Mouse (Mus musculus): ENCODE measurements around the gene Sgk1. TPM values are rescaled to one million over a fixed set of nuclear protein-coding genes. Genes with fewer than 3 reads are reported as not detected.

The Sgk1 gene
- polyA plus RNA-seq, 1 experiment from 2014 or later, result 71.0 TPM

DNA sequence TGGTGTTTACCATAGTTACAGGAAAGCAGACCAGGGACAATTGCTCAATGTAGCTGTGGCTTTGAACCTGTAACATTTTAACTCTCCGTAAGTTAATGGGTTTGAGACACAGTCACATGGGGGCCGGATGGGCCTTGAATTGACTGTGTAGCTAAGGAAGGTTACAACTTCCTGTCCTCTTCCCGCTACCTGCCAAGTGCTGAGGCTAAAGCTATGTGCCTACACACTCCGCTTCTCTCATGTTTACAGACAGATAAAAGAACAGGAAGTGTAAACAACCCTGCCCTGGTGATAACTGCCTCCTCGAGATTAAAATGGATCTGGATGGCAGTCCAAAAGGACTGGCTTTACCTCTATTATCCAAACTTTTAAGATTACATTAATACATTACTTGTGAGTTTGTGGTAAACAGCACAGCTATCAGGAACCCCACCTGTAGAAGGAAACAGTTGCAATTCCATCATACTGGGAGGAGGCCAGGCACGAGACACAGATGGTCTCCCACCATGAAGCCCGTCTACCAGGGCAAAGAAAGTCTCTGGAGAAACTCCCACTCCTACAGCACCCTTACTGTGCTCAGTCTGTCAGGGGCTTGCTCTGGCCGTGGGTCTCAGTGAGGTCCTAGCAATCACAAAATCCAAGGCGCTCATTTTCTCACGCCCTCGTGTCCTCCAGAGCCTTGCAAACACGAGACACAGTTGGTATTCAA, 54.7 kb downstream of the Sgk1 start:
- Histone ChIP-seq H3K9ac (ENCODE audit: low read length) (peak overlapping the region; percentile 20; the same call in 1 of the 2 replicates), H3K9me3 (ENCODE audit: control insufficient read depth, low read length) (no peaks in the 10 kb centered on the region), H3K27ac (ENCODE audit: low read length) (0 out of 2 replicates have a peak overlapping the region, but pooled peaks have one; percentile 13), H3K4me2 (ENCODE audit: low read depth, low read length) (peak overlapping the region; percentile 32), H3K36me3 (ENCODE audit: control insufficient read depth, insufficient read depth, low read length) (no peaks in the 10 kb centered on the region), H3K4me1 (replicated peaks; ENCODE audit: control insufficient read depth, insufficient read depth, low read length) (peaks cover 13% of the 10 kb centered on the region), H3K4me3 (ENCODE audit: low read length) (no peak overlapping the region), H3K27me3 (ENCODE audit: control insufficient read depth, insufficient read depth, low read depth, low read length) (no peaks in the 10 kb centered on the region)
- peak; percentile 54 for ATAC-seq (ENCODE audit: low read depth)
- WGBS, result 27% methylated on average over 12 of the region's 12 CpGs

DNA sequence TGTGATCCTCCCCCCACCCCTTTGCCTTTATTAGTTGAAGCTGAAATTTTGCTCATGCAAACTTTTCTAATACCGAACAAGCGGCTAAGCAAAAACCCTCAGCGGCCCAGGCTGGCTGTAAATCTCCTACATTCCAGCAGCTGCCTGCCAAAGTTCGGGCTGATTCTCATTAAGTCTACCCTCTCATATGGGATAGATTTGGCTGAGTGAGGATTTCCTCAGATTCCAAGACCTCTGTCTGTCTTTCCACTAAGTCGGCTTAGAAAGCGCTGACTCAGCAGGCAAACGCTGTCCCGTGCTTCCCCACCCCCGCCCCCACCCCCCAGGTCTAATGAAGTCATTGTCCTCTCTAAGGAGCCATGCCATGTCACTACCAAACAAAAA, 55.2 kb downstream of the Sgk1 start:
- Histone ChIP-seq H3K4me1 (replicated peaks; ENCODE audit: control insufficient read depth, insufficient read depth, low read length) (peaks cover 13% of the 10 kb centered on the region), H3K36me3 (ENCODE audit: control insufficient read depth, insufficient read depth, low read length) (no peaks in the 10 kb centered on the region), H3K4me3 (ENCODE audit: low read length) (no peak overlapping the region), H3K9ac (ENCODE audit: low read length) (peak overlapping the region; percentile 20; the same call in 1 of the 2 replicates), H3K4me2 (ENCODE audit: low read depth, low read length) (peak overlapping the region; percentile 32), H3K27ac (ENCODE audit: low read length) (0 out of 2 replicates have a peak overlapping the region, but pooled peaks have one; percentile 13), H3K27me3 (ENCODE audit: control insufficient read depth, insufficient read depth, low read depth, low read length) (no peaks in the 10 kb centered on the region), H3K9me3 (ENCODE audit: control insufficient read depth, low read length) (no peaks in the 10 kb centered on the region)
- 12% methylated on average over 9 of the region's 9 CpGs for WGBS
- peak; percentile 57 for ATAC-seq (ENCODE audit: low read depth)

DNA sequence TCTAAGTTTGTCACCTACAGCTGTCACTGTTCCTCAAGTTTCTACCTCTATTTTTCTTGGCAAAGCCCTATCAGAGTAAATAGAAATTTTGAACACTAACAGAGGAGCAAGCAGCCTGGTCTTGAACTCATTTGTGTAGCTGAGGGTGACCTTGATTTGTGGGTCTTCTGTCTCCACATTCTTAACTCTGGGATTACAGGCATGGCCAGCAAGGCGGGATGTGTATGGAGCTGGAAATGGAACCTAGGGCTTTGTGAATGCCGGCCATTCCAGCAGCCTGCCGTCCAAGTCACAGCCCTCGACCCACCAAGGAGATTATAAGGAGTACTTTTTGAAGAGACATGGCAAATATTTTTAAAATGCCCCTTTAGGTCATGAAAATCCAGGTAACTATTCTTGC, 56.2 kb downstream of the Sgk1 start:
- Histone ChIP-seq H3K27me3 (ENCODE audit: control insufficient read depth, insufficient read depth, low read depth, low read length) (no peaks in the 10 kb centered on the region), H3K36me3 (ENCODE audit: control insufficient read depth, insufficient read depth, low read length) (no peaks in the 10 kb centered on the region), H3K4me3 (ENCODE audit: low read length) (no peak overlapping the region), H3K9ac (ENCODE audit: low read length) (no peak overlapping the region), H3K4me1 (replicated peaks; ENCODE audit: control insufficient read depth, insufficient read depth, low read length) (peaks cover 13% of the 10 kb centered on the region), H3K27ac (ENCODE audit: low read length) (no peak overlapping the region), H3K9me3 (ENCODE audit: control insufficient read depth, low read length) (no peaks in the 10 kb centered on the region), H3K4me2 (ENCODE audit: low read depth, low read length) (no peak overlapping the region)
- 64% methylated on average over 4 of the region's 4 CpGs for WGBS
- no peak for ATAC-seq (ENCODE audit: low read depth)

DNA sequence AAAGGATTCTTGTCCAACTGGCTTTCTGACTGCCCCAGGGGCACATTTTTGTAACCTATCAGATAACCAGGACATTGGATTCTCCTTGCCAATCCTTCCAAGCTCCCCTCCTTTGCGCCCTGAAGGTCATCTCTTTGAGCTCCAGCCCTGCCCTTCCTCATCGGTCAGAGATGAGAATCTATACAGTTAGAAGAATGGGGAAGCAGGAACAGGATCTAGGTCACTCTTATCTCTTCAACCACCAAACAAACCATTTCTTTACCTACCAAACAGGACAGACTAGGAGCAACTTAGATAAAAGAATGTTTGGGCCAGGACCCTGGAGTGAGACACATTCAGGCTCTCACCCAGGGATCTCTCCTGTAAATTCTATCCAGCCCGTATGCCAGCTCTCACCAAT, 59.3 kb downstream of the Sgk1 start:
- no peaks in the 10 kb centered on the region for H3K36me3 ChIP-seq (ENCODE audit: control insufficient read depth, insufficient read depth, low read length)
- 53% methylated on average over 3 of the region's 3 CpGs for WGBS
- peaks cover 13% of the 10 kb centered on the region for H3K4me1 ChIP-seq (replicated peaks; ENCODE audit: control insufficient read depth, insufficient read depth, low read length)
- H3K27ac ChIP-seq (ENCODE audit: low read length), result no peak overlapping the region
- H3K9me3 ChIP-seq (ENCODE audit: control insufficient read depth, low read length), result no peaks in the 10 kb centered on the region
- no peak overlapping the region for H3K4me2 ChIP-seq (ENCODE audit: low read depth, low read length)
- no peaks in the 10 kb centered on the region for H3K27me3 ChIP-seq (ENCODE audit: control insufficient read depth, insufficient read depth, low read depth, low read length)
- ATAC-seq (ENCODE audit: low read depth), result no peak
- H3K4me3 ChIP-seq (ENCODE audit: low read length), result no peak overlapping the region
- no peak overlapping the region for H3K9ac ChIP-seq (ENCODE audit: low read length)

DNA sequence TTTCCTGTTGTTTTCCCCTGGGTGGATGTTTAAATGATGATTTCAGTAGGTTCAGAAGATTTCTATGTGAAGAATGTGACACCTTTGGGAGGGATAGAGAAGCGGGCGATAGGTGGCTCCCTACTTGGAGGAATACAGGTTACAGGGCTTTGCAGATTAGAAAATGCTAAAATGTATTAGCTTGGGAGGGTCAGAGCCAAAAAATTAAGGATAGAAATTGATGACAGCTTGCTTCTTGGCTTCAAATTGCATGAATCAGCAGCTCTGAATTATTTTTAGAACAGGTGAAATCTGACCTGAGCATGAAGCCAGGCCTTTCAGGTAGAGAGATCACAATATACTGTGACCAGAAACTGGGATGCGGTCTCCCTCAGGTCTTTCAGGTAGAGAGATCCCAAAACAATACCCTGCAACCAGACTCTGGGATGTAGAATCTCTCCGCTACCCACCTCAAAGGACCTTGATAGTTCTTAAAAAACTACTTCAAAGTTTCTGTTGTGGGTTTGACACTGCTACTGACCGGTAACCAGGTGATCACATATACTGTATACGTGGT, 61.2 kb downstream of the Sgk1 start:
- H3K27ac ChIP-seq (ENCODE audit: low read length), result no peak overlapping the region
- H3K9me3 ChIP-seq (ENCODE audit: control insufficient read depth, low read length), result no peaks in the 10 kb centered on the region
- H3K9ac ChIP-seq (ENCODE audit: low read length), result no peak overlapping the region
- H3K4me2 ChIP-seq (ENCODE audit: low read depth, low read length), result no peak overlapping the region
- H3K4me1 ChIP-seq (replicated peaks; ENCODE audit: control insufficient read depth, insufficient read depth, low read length), result 0 out of 2 replicates have a peak, but pooled peaks cover 2% of the 10 kb centered on the region
- 81% methylated on average over 6 of the region's 6 CpGs for WGBS
- ATAC-seq (ENCODE audit: low read depth), result no peak
- H3K36me3 ChIP-seq (ENCODE audit: control insufficient read depth, insufficient read depth, low read length), result no peaks in the 10 kb centered on the region
- no peaks in the 10 kb centered on the region for H3K27me3 ChIP-seq (ENCODE audit: control insufficient read depth, insufficient read depth, low read depth, low read length)
- no peak overlapping the region for H3K4me3 ChIP-seq (ENCODE audit: low read length)

DNA sequence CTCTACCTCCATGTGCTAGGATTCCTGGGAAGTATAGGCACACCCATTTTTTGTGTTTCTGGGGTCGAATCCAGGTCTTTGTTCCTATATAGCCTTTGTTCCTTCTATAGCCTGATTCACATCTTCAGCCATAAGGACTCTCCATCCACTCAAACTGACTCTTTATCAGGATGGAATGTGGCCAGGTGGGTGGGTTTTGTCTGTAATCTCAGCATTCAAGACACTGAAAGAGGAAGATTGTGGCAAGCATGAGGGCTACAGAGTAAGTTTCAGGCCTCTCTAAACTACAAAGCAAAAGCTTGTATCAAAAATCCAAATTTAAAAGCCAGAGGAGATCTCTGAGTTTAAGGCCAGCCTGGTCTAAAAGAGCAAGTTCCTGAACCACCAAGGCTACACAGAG, 63.2 kb downstream of the Sgk1 start:
- H3K9ac ChIP-seq (ENCODE audit: low read length), result no peak overlapping the region
- ATAC-seq (ENCODE audit: low read depth), result no peak
- no peaks in the 10 kb centered on the region for H3K27me3 ChIP-seq (ENCODE audit: control insufficient read depth, insufficient read depth, low read depth, low read length)
- no peak overlapping the region for H3K27ac ChIP-seq (ENCODE audit: low read length)
- WGBS, result 67% methylated on average over 1 of the region's 1 CpGs
- no peak overlapping the region for H3K4me3 ChIP-seq (ENCODE audit: low read length)
- no peaks in the 10 kb centered on the region for H3K9me3 ChIP-seq (ENCODE audit: control insufficient read depth, low read length)
- no peaks in the 10 kb centered on the region for H3K36me3 ChIP-seq (ENCODE audit: control insufficient read depth, insufficient read depth, low read length)
- 0 out of 2 replicates have a peak, but pooled peaks cover 2% of the 10 kb centered on the region for H3K4me1 ChIP-seq (replicated peaks; ENCODE audit: control insufficient read depth, insufficient read depth, low read length)
- H3K4me2 ChIP-seq (ENCODE audit: low read depth, low read length), result no peak overlapping the region

DNA sequence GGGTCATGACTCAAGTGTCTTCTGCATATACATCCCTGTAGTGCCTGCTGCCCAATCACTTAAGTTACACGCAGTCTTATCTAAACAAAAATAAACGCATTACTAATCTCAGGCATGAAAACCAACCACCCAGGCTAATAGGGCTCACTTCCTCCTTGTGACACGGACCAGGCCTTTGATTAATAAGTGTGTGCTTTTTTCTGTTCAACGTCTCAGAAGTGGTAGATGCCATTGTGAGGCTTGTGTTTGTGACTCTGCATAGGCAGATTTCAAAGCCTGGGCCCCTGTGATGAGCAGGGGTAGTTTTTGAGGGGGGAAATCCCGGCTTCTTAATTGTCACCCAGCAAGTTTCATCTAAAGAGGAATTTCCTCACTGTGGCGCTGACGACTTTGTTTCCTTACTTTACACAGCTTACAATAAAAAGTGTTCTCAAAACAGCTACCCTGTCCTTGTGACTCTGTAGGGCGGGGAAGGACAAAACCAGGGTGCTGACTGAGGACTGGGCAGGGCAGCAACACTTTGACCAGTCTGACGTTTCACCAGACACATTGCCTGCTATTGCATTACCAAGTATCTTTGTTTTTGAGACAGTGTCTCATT, 64.9 kb downstream of the Sgk1 start:
- Histone ChIP-seq H3K27ac (ENCODE audit: low read length) (no peak overlapping the region), H3K36me3 (ENCODE audit: control insufficient read depth, insufficient read depth, low read length) (no peaks in the 10 kb centered on the region), H3K4me3 (ENCODE audit: low read length) (no peak overlapping the region), H3K9ac (ENCODE audit: low read length) (no peak overlapping the region), H3K4me2 (ENCODE audit: low read depth, low read length) (no peak overlapping the region), H3K9me3 (ENCODE audit: control insufficient read depth, low read length) (no peaks in the 10 kb centered on the region), H3K4me1 (replicated peaks; ENCODE audit: control insufficient read depth, insufficient read depth, low read length) (0 out of 2 replicates have a peak, but pooled peaks cover 2% of the 10 kb centered on the region), H3K27me3 (ENCODE audit: control insufficient read depth, insufficient read depth, low read depth, low read length) (no peaks in the 10 kb centered on the region)
- 43% methylated on average over 9 of the region's 9 CpGs for whole genome bisulfite sequencing
- 0 out of 2 replicates have a peak, but pooled peaks have one; percentile 31 for ATAC-seq (ENCODE audit: low read depth)

DNA sequence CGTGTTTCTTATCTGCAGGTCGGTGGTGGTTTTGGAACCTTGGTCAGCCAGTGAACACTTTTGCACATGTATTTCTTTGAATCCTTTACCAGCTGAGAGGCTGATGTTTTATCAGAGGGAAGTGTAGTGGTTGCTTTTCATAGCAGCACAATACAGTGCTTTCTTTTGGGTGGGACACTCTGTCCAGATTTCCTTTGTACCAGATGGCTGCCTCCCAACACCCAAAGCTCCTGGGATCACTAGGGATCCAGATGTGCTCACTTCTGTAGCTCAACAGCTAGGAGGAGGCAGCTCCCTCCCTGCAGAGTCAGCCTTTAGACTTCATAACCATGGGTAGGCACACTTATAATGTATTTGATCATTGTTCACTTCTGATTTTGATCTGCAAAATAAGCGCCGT, 70.5 kb downstream of the Sgk1 start:
- H3K4me3 ChIP-seq (ENCODE audit: low read length), result no peak overlapping the region
- H3K4me2 ChIP-seq (ENCODE audit: low read depth, low read length), result no peak overlapping the region
- no peaks in the 10 kb centered on the region for H3K36me3 ChIP-seq (ENCODE audit: control insufficient read depth, insufficient read depth, low read length)
- no peaks in the 10 kb centered on the region for H3K4me1 ChIP-seq (replicated peaks; ENCODE audit: control insufficient read depth, insufficient read depth, low read length)
- H3K27me3 ChIP-seq (ENCODE audit: control insufficient read depth, insufficient read depth, low read depth, low read length), result no peaks in the 10 kb centered on the region
- no peak for ATAC-seq (ENCODE audit: low read depth)
- 78% methylated on average over 4 of the region's 4 CpGs for WGBS
- no peak overlapping the region for H3K9ac ChIP-seq (ENCODE audit: low read length)
- H3K9me3 ChIP-seq (ENCODE audit: control insufficient read depth, low read length), result no peaks in the 10 kb centered on the region
- no peak overlapping the region for H3K27ac ChIP-seq (ENCODE audit: low read length)

DNA sequence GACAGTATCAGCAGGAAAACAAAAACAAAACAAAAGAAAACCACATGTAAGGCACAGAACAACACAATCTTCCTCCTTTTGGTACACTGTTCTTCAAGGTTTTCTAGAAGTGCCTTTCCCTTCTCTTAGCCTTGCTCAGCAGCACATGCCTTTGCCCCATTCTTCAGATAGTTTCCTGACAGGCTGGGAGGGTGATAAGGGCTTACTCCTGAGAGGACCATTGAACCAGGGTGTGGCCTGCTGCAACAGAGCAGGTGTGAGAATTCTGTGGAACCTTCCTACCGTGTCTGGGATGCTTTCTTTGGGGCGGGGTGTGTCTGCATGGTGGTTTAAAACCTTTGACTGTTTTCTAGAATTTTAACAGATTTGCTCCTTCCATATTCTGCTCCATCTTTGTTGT, 79.1 kb downstream of the Sgk1 start:
- H3K27ac ChIP-seq (ENCODE audit: low read length), result no peak overlapping the region
- H3K27me3 ChIP-seq (ENCODE audit: control insufficient read depth, insufficient read depth, low read depth, low read length), result no peaks in the 10 kb centered on the region
- H3K4me3 ChIP-seq (ENCODE audit: low read length), result no peak overlapping the region
- no peak overlapping the region for H3K9ac ChIP-seq (ENCODE audit: low read length)
- ATAC-seq (ENCODE audit: low read depth), result peak; percentile 54; the same call in 1 of the 2 replicates
- no peaks in the 10 kb centered on the region for H3K4me1 ChIP-seq (replicated peaks; ENCODE audit: control insufficient read depth, insufficient read depth, low read length)
- H3K9me3 ChIP-seq (ENCODE audit: control insufficient read depth, low read length), result no peaks in the 10 kb centered on the region
- H3K4me2 ChIP-seq (ENCODE audit: low read depth, low read length), result no peak overlapping the region
- no peaks in the 10 kb centered on the region for H3K36me3 ChIP-seq (ENCODE audit: control insufficient read depth, insufficient read depth, low read length)
- 61% methylated on average over 2 of the region's 2 CpGs for WGBS
